In the genomic region with DNA sequence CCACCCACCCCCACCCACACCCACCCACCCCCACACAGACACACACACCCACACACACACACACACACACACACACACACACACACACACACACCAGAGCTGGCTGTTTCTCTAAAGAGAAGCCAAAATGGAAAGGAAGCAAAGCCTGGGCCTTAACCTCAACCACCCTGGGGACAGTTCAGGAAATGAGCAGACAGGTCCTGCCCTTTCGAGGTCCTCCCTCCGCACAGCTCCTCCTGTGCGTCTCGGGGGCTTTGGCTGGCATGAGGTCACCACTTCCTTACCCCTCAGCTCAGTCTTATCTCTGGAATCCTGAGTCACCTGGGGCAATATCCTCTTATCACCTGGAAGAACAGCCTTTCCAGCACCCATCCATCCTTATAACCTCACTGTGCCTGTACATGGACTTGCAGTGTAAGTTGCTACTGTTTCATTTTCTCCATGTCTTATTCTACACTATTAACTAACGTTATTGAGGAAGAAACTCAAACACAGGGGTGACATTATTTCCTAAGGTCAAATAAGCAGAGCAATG, we compare ENCODE assay signal across 13 mouse cellular contexts. TPM values are rescaled to one million over a fixed set of nuclear protein-coding genes. Genes with fewer than 3 reads are reported as not detected.
DNase-seq lines count a peak whose midpoint lies in the region; ATAC-seq lines count a peak whose summit lies in the region.
"Had no signal": no experiment of that assay in that cellular context is flagged by ENCODE, and none has a peak within 500 bp of the region (broad histone marks: within the 10 kb centered on the region; RNA-seq: fewer than 3 reads in every experiment).

No protein-coding gene starts in this region.

- peak; percentile 5 for DNase-seq in hindbrain, embryonic 11.5 days (ENCODE audit: low spot score)
- no peak for DNase-seq in hindbrain, embryonic 14.5 days (ENCODE audit: low spot score)
- peak; percentile 41 for DNase-seq in CD4-positive, CD25-positive, alpha-beta regulatory T cell, adult 2 months (ENCODE audit: low read depth, low spot score)
- DNase-seq in frontal cortex, postnatal 36 days (ENCODE audit: low spot score in 2 of 2) = no peak
- no peak for DNase-seq in frontal cortex, postnatal 10 days (ENCODE audit: low spot score in 2 of 2)
- no peak for DNase-seq in cerebellum, adult 9-11 months
- DNase-seq: cerebellum, adult 18-20 months; gastrocnemius, postnatal 10 days; kidney, postnatal 4 days had no signal

- no peaks in the 10 kb centered on the region for H3K36me3 ChIP-seq in hindbrain, embryonic 11.5 days (ENCODE audit: control insufficient read depth, insufficient read depth, low read length)
- H3K36me3 ChIP-seq in hindbrain, embryonic 14.5 days (replicated peaks; ENCODE audit: control insufficient read depth, insufficient read depth) = no peaks in the 10 kb centered on the region
- H3K36me3 ChIP-seq: midbrain, embryonic 13.5 days had no signal

- no peak overlapping the region for H3K27ac ChIP-seq in hindbrain, embryonic 11.5 days (ENCODE audit: low read depth, low read length)
- no peak overlapping the region for H3K27ac ChIP-seq in hindbrain, embryonic 14.5 days
- H3K27ac ChIP-seq: midbrain, embryonic 13.5 days had no signal

- WGBS in hindbrain, embryonic 11.5 days = 71% methylated on average over 5 of the region's 5 CpGs
- WGBS in hindbrain, embryonic 14.5 days = 83% methylated on average over 5 of the region's 5 CpGs

- no peaks in the 10 kb centered on the region for H3K4me1 ChIP-seq in hindbrain, embryonic 11.5 days (replicated peaks; ENCODE audit: control insufficient read depth, insufficient read depth, low read length)
- no peaks in the 10 kb centered on the region for H3K4me1 ChIP-seq in hindbrain, embryonic 14.5 days (replicated peaks; ENCODE audit: control insufficient read depth, insufficient read depth, low read length)

- no peaks in the 10 kb centered on the region for H3K9me3 ChIP-seq in hindbrain, embryonic 11.5 days (ENCODE audit: control insufficient read depth, low read length)
- no peaks in the 10 kb centered on the region for H3K9me3 ChIP-seq in hindbrain, embryonic 14.5 days (ENCODE audit: control insufficient read depth, low read length)
- H3K9me3 ChIP-seq: midbrain, embryonic 13.5 days had no signal

- H3K4me3 ChIP-seq in hindbrain, embryonic 11.5 days (ENCODE audit: low read depth, low read length) = no peak overlapping the region
- no peak overlapping the region for H3K4me3 ChIP-seq in hindbrain, embryonic 14.5 days (replicated peaks; ENCODE audit: low read length)
- H3K4me3 ChIP-seq: midbrain, embryonic 13.5 days had no signal

- ATAC-seq in hindbrain, embryonic 11.5 days (ENCODE audit: low FRiP score) = no peak
- ATAC-seq in hindbrain, embryonic 14.5 days (ENCODE audit: low FRiP score) = no peak
- peak; percentile 82 for ATAC-seq in hematopoietic stem cell, adult 5-6 weeks (replicated peaks in 1 of 2; ENCODE audit: insufficient read depth in 1 of 2, low FRiP score in 2 of 2, low TSS enrichment in 1 of 2, low read depth in 1 of 2, poor library complexity in 2 of 2, severe bottlenecking in 2 of 2)
- peak; percentile 34; the same call in 1 of the 2 replicates for ATAC-seq in monocyte, adult 5-6 weeks (replicated peaks; ENCODE audit: insufficient number of reproducible peaks, low FRiP score, low TSS enrichment, poor library complexity, severe bottlenecking)
- ATAC-seq: activated CD4-positive, CD25-positive, alpha-beta regulatory T cell, adult 4 months; midbrain, embryonic 13.5 days had no signal

- H3K4me2 ChIP-seq in hindbrain, embryonic 11.5 days (replicated peaks; ENCODE audit: low read depth, low read length) = no peak overlapping the region
- no peak overlapping the region for H3K4me2 ChIP-seq in hindbrain, embryonic 14.5 days (replicated peaks)
- H3K4me2 ChIP-seq: midbrain, embryonic 13.5 days had no signal

- no peak overlapping the region for H3K9ac ChIP-seq in hindbrain, embryonic 11.5 days (ENCODE audit: low read depth, low read length)
- no peak overlapping the region for H3K9ac ChIP-seq in hindbrain, embryonic 14.5 days
- H3K9ac ChIP-seq: midbrain, embryonic 13.5 days had no signal

- no peaks in the 10 kb centered on the region for H3K27me3 ChIP-seq in hindbrain, embryonic 11.5 days (ENCODE audit: control insufficient read depth, insufficient read depth, low read length)
- H3K27me3 ChIP-seq in hindbrain, embryonic 14.5 days (ENCODE audit: control insufficient read depth, insufficient read depth, low read length) = no peaks in the 10 kb centered on the region
- H3K27me3 ChIP-seq: midbrain, embryonic 13.5 days had no signal

RNA-seq across cellular contexts. Expression of gene Foxo3, which starts 56.1 kb away (rescaled TPM):
- 3.6 and 5.0 TPM in 2 replicates for polyA plus RNA-seq in hindbrain, embryonic 11.5 days (2014; fragmentation: Nextera tagmentation; extraction: Ambion mirVana)
- 5.5 and 5.9 TPM in 2 replicates for polyA plus RNA-seq in hindbrain, embryonic 14.5 days (2014; fragmentation: Nextera tagmentation; extraction: Ambion mirVana)
- 68.2 and 74.3 TPM in 2 replicates for total RNA-seq in hematopoietic stem cell, adult 5-6 weeks (2017)
- total RNA-seq in monocyte, adult 5-6 weeks (2017) = 39.6 to 56.4 TPM (median 43.8 TPM) in 3 replicates

Comparison
In these comparisons a context has a peak if more than half of its experiments do, and no peak if none do; other contexts are left out.
1. DNase-seq: peak in hindbrain, embryonic 11.5 days (single experiment) and CD4-positive, CD25-positive, alpha-beta regulatory T cell, adult 2 months (single experiment); none in hindbrain, embryonic 14.5 days (single experiment), frontal cortex, postnatal 36 days (0 of 2), frontal cortex, postnatal 10 days (0 of 2) and cerebellum, adult 9-11 months (single experiment).
2. ATAC-seq: peak in hematopoietic stem cell, adult 5-6 weeks (2 of 2) and monocyte, adult 5-6 weeks (single experiment); none in hindbrain, embryonic 11.5 days (single experiment) and hindbrain, embryonic 14.5 days (single experiment).